Mouse (Mus musculus): ENCODE results near the gene Parp11.

The Parp11 gene

DNA sequence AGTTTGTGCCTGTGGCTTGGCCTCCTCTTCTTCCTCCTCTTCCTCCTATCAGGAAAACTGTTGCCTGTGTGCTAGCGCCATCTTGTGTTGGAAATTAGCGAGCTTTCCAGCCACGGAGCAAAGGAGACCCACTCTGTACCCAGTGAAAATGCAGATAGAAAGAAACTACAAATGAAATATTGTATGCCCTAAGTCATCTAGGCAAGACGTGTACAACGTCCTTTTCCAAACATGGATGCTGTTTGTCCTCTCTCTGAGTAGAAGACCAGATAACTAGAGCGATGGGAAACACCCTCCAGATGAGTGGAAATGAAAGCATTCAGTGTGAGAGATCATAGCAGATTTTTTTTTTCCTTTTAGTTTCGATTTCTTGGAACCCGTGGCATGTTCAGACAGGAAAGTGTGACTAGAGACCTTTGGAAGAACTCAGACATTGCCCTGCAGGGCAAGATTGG lies at the start of gene Parp11:
Parp11 (plus strand) TSS at position 405 of the 455 bp plus-strand sequence.
- peak; percentile 72 for DNase-seq (ENCODE audit: extremely low spot score)

DNA sequence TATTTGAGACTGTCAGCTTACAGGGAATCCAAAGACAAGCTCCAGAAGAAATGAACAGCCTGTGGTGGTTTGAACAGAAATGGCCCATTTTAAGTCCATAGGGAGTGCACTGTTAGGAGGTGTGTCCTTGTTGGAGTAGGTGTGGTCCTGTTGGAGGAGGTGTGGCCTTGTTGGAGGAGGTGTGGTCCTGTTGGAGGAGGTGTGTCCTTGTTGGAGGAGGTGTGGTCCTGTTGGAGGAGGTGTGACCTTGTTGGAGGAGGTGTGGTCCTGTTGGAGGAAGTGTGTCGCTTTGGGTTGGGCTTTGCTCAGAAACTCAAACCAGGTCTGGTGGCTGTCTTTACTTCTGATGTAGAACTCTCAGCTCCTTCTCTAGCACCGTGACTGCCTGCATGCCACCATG lies 48.6 kb upstream of the Parp11 start:
- no peak for DNase-seq (ENCODE audit: extremely low spot score)

DNA sequence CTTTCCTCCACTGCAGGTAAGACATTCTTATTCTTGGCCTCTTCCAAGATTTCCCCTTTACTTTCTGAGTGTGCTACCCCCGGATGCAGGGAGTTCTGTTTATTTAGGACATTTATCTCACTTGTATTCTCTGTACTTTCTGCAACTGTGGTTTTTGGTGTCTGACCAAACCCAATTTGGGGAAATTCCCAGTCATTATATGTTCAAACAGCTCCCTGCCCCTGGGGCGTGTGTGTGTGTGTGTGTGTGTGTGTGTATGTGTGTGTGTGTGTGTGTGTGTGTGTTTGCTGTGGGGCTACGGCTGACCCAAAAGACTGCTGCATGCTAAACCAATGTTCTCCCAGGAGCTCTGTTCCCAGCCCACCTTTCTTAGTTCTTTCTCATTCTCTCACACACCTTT lies 45.2 kb upstream of the Parp11 start:
- DNase-seq (ENCODE audit: extremely low spot score): no peak

DNA sequence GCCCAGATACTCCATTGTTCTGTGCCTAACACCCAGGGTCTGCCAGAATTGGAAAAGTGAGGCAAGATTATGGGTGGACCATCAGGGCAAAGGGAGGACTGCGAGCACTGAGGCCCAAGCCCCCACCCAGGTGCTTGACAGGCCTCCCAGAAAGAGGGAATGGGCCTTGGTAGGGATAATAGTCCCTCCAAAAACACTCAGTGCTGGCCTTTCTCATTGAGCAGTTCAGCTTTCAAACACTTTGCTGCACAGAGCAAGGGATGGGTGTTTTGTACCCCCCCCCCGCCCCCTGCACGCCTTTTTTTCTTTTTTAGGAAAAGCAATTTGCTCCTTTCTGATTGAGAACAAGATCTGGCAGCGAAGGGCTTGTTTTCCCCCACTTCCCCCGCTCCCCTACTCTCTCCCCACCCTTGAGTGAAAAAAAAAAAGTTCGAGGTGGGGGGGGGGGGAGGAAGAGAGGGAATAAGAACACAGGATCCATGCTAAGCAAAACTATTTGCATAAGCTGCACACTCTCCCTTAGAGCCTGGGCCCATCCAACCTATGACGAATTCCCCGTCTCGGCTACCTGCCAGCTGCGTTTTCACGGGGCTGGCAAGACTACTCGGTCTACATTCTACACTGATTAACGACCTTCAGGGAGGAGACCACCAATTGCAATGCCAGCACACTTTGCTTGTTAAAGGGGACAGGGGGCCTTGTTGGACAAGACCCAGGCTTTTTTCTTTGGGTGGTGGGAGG lies 42.4 kb upstream of the Parp11 start:
- DNase-seq (ENCODE audit: extremely low spot score): no peak

DNA sequence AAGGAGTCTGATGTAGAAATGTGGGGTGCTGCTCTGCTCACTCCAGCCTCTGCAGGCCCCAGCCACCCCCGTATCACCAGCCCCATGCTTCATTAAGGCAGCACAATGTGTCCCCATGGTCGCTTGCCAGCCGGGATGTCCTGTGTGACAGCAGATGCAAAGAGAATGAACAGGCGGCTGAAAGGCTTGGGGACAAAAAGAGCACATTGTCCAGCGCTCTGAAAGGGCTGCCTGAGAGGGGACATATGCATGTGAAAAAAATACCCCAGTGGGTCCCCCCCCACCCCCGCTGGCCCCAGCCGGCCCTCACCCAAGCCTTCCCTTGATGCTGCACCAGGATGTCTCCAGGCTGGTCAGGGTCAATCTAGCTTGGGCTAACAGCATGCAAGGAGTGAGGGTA lies 41.0 kb upstream of the Parp11 start:
- DNase-seq (ENCODE audit: extremely low spot score): peak; percentile 24

DNA sequence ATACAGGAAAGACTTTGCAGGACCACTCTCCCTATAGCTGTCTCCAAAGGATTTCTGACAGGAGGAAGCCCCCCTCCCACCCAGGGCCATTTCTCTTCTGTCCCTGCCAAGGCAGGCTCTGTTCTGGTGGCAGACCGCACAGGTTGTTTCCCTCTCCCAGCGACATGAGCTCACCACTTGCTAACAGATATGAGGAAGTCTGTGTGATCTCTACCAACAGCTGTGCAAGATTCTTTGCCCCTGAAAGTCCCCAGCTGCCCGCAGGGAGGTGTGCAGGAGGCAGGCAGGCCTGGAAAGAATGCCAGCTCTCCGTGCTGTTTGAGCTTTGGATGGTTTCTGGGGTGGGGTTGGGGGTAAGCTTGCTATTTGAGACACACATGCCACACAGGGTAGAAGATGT lies 38.9 kb upstream of the Parp11 start:
- no peak for DNase-seq (ENCODE audit: extremely low spot score)

DNA sequence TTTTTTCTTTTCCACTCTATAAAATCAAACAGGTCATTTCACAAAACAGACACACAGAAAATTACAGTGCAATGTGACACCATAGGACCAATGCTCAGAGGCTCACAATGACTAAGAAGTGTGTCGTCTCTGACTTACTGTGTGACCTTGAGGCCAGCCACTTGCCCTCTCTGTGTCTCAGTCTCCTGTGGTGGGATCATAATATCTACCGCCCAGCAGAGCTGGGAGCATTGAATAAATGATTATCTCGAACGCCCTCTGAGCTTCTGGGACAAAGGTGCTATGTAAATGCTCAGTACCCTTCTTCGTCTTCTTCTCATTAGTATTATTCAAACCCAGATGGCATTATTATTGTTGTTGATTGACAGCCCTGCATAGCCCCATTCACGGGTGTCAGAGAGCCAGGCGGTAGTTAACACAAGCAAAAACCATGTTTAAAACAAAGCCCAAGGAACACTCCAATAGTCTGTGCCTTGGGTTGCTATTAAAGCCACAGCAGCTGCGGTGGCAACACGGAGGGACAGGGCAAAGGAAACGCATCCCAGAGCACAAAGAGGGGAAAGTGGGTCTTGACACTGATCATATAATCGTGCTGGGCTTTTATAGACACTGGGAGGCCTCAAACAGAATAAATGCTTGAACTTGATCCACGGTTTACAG lies 29.0 kb upstream of the Parp11 start:
- no peak for DNase-seq (ENCODE audit: extremely low spot score)

DNA sequence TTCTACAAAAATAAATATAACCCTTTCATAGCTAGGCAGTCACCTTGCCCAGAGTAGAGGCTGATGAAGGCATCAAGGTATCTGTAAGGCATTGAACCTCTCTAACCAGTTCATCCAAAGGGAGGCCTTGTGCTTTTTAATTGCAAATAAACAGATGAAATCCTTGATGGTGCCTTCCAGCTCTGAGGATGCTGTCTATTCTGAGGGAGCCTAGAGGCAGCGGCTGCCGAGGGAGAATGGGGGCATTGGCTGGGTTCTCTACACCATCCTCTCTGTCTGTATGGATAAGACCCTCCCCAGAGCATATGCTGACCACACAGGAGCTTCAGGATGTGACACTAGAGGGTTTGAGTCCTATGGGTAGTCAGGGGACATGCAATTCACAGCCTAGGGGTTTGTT lies 28.3 kb upstream of the Parp11 start:
- no peak for DNase-seq (ENCODE audit: extremely low spot score)

DNA sequence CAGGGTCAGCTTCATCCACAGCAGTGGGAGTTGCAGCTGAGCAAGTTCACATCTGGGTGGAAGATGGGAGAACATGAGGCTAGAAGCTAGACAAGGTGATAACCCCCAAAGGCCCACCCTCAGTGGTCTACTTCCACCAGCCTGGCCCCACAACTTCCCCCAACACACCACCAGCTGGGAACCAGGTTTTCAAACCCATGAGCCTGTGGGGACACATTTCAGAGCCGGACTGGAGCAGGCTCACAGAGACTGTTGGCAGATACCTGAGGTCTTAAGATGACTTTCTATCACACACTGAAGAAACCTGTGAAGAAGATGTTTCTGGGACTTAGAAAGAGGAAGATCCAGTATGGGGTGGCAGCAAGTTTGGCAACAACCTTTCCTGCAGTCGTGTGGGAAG lies 26.5 kb upstream of the Parp11 start:
- DNase-seq (ENCODE audit: extremely low spot score): no peak

DNA sequence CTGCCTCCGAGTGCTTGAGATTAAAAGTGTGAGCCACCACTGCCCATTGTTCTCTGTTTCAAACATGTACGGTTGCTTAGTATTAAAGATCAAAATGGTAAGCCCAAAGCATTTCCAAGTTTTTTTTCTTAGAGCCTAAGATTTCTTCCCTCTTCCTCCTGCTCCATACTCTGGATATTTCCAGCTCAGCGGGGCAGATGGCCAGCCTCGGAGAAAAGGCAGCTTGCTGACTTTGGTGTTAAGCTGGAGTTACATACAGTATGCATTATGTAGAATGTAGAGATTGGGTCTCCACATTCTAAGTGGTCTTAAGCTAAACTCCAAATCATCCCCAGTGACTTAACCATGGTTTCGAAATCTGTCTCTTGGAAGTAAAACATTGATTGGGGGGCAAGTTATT lies 21.5 kb upstream of the Parp11 start:
- no peak for DNase-seq (ENCODE audit: extremely low spot score)

DNA sequence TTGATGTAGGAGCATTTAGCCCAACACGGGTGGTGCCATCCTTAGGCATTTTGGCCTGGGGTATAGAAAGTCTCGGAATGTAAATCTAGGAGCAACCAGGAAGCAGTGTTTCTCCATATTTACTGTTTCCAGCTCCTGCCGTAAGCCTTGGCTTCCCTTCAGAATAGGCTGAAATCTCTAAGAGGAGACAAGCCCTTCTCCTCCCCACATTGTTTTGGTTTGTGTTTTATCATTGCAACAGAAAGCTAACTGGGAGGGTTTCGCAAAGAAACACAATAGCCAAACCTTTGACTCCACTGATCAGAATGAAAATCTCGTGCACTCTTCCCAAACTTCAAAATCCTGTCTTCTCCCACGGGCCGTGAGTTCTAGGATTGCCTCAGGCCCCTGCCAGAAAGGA lies 15.9 kb upstream of the Parp11 start:
- DNase-seq (ENCODE audit: extremely low spot score): no peak

DNA sequence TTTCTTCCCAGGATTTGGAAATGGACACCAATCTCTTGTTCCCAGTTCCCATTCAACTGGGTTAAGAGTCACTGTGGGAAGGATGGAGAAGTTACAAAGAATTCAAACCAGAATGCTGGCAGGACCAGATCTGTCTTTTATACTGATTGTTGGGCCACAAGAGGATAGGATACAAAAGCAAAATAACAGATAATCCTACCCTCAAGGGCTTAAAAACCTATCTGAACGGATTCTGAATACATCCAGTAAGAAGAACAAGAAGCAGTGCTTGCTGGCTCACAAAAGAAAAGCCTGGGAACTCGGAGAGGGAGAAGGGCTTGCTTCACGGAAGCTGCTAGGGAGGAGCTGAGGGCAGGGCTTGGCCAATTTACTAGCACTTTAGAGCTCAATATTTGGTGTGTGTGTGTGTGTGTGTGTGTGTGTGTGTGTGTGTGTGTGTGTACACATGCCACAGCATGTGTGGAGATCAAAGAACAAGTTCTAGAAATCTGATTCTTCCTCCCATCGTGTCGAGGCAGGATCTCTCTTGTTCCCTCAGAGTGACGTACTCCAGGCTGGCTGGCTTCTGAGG lies 15.4 kb upstream of the Parp11 start:
- no peak for DNase-seq (ENCODE audit: extremely low spot score)

DNA sequence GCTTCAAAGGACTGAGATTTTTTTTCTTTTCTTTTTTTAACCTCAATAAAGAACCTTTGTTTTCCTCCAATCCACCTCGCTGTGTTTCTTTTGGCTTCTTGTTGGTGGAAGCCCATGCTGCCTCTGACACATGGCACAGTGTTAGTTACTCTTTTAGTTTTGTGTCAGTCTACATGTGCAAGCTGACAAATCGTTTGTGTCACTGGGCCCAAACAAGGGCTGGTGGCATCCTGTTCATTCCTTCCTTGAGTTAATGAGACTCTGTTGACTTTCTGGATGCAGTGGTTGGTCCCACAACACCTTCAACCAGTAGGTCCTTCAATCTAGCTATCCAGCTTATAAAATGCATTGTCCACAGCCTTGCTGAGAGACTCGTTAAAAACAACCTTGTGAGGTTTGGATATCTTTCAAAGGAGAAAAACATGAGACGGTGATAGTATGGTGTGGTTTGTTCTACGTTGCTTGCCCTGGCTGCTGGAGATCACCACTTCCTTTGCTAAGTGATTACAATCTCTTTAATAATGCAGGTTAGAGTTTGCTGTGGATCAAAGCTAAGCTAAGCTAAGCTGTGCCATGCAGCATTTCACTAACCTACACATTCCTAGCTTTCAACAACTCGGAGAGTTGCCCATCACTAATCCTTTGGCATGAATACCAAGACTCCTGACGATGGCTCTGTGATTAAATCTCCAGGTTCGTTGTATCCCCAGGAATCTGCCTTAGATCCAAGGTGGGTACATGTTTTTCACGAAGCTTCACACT lies 12.6 kb upstream of the Parp11 start:
- DNase-seq (ENCODE audit: extremely low spot score): no peak

DNA sequence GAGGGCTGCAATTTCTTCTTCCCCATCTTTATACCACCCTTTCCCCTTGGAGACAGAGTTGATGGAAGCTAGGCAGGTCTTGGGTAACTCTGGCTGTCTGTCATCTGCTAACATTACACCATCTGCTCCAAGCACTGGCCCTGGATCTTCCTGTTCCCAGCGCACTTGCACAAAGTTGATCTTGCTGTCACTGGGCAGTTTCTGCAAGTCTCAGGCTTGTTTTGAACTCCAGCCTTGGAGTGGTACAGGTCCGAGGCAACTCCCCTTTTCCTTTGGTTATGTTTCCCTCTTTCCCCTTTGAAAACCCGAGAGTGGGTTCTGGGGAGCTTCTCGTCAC lies 12.0 kb upstream of the Parp11 start:
- no peak for DNase-seq (ENCODE audit: extremely low spot score)

DNA sequence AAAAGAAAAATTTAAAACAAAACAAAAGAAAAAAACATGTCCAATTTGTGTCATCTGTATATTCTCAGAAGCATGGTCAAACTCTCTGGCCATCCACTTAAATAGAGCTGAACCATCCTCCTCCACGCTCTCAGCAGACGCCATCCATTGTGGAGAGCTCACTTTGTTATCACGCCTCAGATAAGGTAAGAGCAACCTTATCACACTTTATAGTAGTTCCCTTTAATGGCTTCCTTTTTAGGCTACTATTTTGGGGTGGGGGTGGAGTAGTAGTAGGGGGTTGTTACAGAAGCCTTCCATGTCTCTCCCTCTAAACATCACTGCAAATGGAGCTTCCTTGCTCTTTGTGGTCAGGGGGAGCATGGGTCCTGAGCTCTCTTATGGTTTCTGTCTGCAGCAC lies 7.6 kb upstream of the Parp11 start:
- DNase-seq (ENCODE audit: extremely low spot score): no peak

DNA sequence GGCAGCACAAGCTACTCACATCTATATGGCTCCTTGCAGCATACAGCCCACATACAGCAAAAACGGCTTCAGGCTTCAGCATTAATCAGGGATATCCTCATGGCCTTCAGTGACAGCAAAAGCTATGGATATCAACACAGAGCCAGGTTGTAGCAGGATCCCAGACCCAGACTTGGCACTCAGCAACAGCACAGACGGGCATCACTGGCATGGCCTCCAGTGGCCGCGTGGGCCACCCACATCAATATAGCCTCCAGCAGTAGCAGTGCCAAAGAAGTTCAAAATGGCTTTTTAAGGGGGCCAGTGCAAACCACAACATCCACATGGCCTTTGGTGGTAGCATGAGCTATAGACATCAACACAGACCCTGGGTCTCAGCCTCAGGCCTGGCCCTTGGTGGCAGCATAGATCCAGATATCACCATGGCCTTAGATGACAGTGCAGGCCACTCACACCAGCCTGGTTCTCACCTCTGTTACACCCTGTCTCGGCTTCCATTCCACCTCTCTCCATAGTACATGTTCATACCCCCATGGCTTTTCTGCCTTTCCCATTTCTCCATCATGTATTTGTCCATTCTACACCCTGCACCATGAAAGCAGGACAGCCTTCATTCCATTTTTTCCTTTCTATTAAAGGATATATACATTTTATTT lies 7.0 kb upstream of the Parp11 start:
- DNase-seq (ENCODE audit: extremely low spot score): no peak

DNA sequence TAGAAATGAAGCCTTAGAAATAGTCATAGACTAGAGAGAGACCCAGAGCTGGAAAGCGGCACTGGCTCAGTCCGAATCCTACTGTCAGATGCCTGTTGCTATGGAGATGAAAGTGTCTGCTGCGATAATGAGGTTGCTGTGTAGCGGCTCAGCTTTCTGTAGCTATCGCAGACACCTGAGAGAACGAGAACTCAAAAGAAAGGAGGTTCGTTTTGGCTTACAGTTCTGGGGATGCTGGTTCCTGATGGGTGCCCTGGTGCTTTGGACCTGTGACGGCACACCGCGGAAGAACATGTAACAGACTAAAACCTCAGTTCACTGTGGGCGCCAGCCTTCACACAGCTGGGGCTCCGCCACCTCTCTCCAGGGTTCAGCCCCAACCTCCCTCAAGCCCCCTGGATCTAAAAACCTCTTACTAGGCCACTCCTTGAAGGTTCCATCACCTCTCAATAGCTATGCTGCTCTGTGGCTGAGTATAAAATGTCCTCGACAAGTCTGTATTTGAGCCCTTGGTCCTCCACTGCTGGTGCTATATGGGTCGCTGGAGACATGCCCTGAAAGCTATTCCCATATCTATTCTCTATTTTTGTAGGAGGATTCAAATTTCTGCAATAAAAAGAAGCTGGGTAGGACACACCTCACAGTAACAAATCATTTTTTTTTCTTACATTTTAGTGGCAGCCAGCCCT lies 6.1 kb upstream of the Parp11 start:
- DNase-seq (ENCODE audit: extremely low spot score): no peak

DNA sequence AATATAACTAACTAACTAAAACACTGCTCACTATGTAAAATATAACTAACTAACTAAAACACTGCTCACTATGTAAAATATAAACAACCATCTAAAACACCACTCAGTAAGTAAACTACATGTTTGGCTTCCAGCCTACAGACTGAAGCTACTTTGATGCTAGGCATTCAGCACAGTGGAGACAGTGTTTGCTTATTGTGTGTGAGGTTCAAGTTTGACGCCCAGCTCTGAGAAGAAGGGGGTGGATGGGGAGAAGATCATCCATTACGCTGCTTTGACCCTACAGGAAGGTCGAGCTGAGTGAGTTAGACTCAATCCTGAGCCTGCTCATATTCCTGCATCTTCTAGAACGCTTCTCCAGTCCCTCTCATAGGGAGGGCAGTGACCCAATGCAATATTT lies 4.1 kb upstream of the Parp11 start:
- no peak for DNase-seq (ENCODE audit: extremely low spot score)

DNA sequence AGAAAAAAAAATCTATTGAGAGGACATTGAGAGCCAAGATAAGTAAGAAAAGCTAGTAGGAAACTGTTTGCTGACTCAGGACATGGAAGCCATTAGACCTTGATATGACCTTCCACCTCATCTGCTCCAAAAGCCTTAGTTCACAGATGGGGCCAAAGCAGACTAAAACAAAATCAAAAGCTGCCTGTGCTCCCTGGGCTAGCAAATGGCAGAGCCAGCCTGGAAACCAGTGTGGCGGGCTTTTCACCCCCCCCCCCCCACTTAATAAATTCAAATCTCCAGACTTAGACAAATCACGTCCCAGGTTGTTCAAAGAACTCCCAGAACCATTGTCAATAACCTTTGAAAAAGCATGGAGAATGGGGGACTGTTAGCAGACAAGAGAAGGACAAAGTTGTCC lies 2.7 kb upstream of the Parp11 start:
- no peak for DNase-seq (ENCODE audit: extremely low spot score)

DNA sequence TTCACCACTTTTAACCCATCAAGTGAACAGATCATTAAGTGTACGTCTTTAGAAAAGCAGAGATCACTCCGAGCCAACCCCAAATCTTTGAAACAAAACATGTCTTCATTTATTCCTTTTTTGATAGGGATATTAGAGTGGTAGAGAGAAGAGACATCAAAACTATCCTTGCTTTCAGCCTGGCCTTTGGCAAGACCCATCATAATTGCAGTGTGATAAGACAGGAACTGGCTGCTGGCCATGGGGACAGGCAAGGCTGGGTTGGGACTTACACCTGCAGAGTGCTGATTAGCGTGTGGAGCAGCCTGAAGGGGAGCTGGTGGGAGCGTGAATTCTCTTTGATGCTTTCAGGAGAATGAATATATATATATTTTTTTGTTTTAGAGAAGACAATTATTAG lies 2.2 kb upstream of the Parp11 start:
- DNase-seq (ENCODE audit: extremely low spot score): no peak

DNA sequence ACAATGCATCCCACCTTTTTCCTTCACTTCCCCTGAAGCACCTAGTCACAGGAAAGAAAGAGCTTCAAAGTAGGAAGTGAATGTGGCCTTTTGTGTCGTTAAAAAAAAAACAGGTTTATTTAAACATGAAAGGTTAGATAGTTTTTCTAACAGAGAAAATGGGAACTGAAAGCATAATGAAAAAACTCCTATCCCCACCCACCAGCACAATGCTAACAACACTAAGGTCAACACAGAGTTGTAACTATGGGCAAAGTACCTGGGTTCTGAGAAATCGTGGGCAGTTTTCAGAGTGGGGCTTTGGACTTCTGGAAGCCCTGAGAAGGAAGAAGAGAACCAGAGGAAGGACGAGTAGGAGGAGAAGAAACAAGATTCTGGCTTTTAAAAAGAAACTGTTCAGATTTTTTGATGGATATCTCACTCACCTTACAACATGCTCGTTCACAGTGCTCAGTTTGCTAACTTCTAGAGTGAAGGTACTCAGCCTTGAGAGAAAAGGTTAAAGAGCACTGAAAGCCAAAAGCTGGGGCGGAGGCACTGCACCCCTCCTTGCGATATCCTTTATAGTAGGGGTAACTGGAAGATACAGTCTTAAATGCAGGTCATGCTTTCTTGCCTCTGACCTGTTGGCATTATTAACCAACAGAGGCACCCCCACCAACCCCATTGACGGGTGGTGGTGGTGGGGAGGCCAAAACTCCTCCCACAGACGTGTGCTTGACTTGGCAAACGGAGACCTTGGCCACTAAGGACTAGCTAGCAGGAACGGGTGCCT lies 1.2 kb downstream of the Parp11 start:
- no peak for DNase-seq (ENCODE audit: extremely low spot score)

All from embryo, embryonic 9.5 days (tissue).